In genomic region chr12:31511218-31511617, GRCm38 (mm10) we compare ENCODE assay signal across 25 mouse cellular contexts. TPM values are rescaled to one million over a fixed set of nuclear protein-coding genes. Genes with fewer than 3 reads are reported as not detected.
"Had no signal": no experiment of that assay in that cellular context is flagged by ENCODE, and none has a peak within 500 bp of the region (broad histone marks: within the 10 kb centered on the region; RNA-seq: fewer than 3 reads in every experiment).

No protein-coding gene starts in this region.

- H3K27ac ChIP-seq: left cerebral cortex, adult 2 months; limb, embryonic 12.5 days; limb, embryonic 15.5 days; liver, embryonic 14.5 days; lung, embryonic 15.5 days; midbrain, embryonic 10.5 days; neural tube, embryonic 12.5 days; neural tube, embryonic 15.5 days; stomach, postnatal 0 days had no signal

- H3K27me3 ChIP-seq: limb, embryonic 12.5 days; lung, embryonic 15.5 days; megakaryocyte, embryonic 14.5 days; neural tube, embryonic 12.5 days; neural tube, embryonic 15.5 days had no signal

- H3K4me2 ChIP-seq: limb, embryonic 12.5 days; limb, embryonic 15.5 days; liver, embryonic 11.5 days; lung, embryonic 15.5 days; neural tube, embryonic 12.5 days; neural tube, embryonic 15.5 days had no signal

- H3K4me1 ChIP-seq: limb, embryonic 12.5 days; limb, embryonic 15.5 days; lung, embryonic 15.5 days; midbrain, embryonic 10.5 days; neural tube, embryonic 12.5 days; neural tube, embryonic 15.5 days had no signal

- ATAC-seq: liver, postnatal 0 days had no signal

- H3K4me3 ChIP-seq: left cerebral cortex, adult 2 months; limb, embryonic 12.5 days; limb, embryonic 15.5 days; lung, embryonic 15.5 days; megakaryocyte, embryonic 14.5 days; midbrain, embryonic 10.5 days; neural tube, embryonic 12.5 days; neural tube, embryonic 15.5 days had no signal

- H3K9me3 ChIP-seq: limb, embryonic 12.5 days; limb, embryonic 15.5 days; lung, embryonic 15.5 days; megakaryocyte, embryonic 14.5 days; midbrain, embryonic 10.5 days; neural tube, embryonic 12.5 days; neural tube, embryonic 15.5 days had no signal

- H3K9ac ChIP-seq: limb, embryonic 12.5 days; limb, embryonic 15.5 days; liver, embryonic 14.5 days; liver, postnatal 0 days; lung, embryonic 15.5 days; neural tube, embryonic 12.5 days; neural tube, embryonic 15.5 days had no signal

- DNase-seq: kidney, adult 18-20 months; kidney, adult 9 months; kidney, postnatal 14 days; kidney, postnatal 4 days; layer of hippocampus, postnatal 36 days; left cerebral cortex, postnatal 4 days; liver, postnatal 0 days; lung, postnatal 10 days; lung, postnatal 36 days; midbrain, embryonic 14.5 days; right cerebral cortex, adult 18-20 months; right cerebral cortex, postnatal 14 days; right cerebral cortex, postnatal 4 days; thymus, postnatal 25 days had no signal

- H3K36me3 ChIP-seq: limb, embryonic 12.5 days; limb, embryonic 15.5 days; lung, embryonic 15.5 days; midbrain, embryonic 10.5 days; neural tube, embryonic 12.5 days; neural tube, embryonic 15.5 days had no signal

RNA-seq across cellular contexts. Expression of gene Slc26a4, which starts 48.6 kb away (rescaled TPM):
- polyA plus RNA-seq: limb, embryonic 15.5 days; liver, embryonic 11.5 days; liver, embryonic 14.5 days; lung, embryonic 15.5 days; midbrain, embryonic 10.5 days; neural tube, embryonic 12.5 days had no signal
